ENCODE assay signal across 8 mouse cellular contexts in genomic region chr1:191493476-191494302, GRCm38 (mm10).
DNase-seq lines count a peak whose midpoint lies in the region; ATAC-seq lines count a peak whose summit lies in the region.

No protein-coding gene starts in this region.

- H3K4me3 ChIP-seq in hindbrain, embryonic 13.5 days = no peak overlapping the region
- no peak overlapping the region for H3K4me3 ChIP-seq in neural tube, embryonic 15.5 days (replicated peaks)

- H3K4me1 ChIP-seq in hindbrain, embryonic 13.5 days (replicated peaks) = peaks cover 9% of the 10 kb centered on the region
- H3K4me1 ChIP-seq in neural tube, embryonic 15.5 days = peaks cover 7% of the 10 kb centered on the region

- intact Hi-C loops in gastrocnemius, postnatal 14 days (cut with DNase I; ENCODE audit: low total_unique reads) = no loop called here

- H3K9me3 ChIP-seq in hindbrain, embryonic 13.5 days = no peaks in the 10 kb centered on the region
- H3K9me3 ChIP-seq in neural tube, embryonic 15.5 days (replicated peaks) = no peaks in the 10 kb centered on the region

- no peak overlapping the region for H3K9ac ChIP-seq in hindbrain, embryonic 13.5 days
- H3K9ac ChIP-seq in neural tube, embryonic 15.5 days (replicated peaks) = no peak overlapping the region

- H3K27me3 ChIP-seq in hindbrain, embryonic 13.5 days = 0 out of 2 replicates have a peak, but pooled peaks cover 2% of the 10 kb centered on the region
- no peaks in the 10 kb centered on the region for H3K27me3 ChIP-seq in neural tube, embryonic 15.5 days (replicated peaks)

- no peak overlapping the region for H3K27ac ChIP-seq in hindbrain, embryonic 13.5 days
- no peak overlapping the region for H3K27ac ChIP-seq in neural tube, embryonic 15.5 days (replicated peaks)

- DNase-seq in gastrocnemius, postnatal 14 days = peak; percentile 19
- DNase-seq in gastrocnemius, adult 8-10 months (ENCODE audit: low spot score in 2 of 2) = no peak
- DNase-seq in cerebellum, postnatal 10 days = peak; percentile 52 to 63
- DNase-seq in lung, postnatal 10 days = peak; percentile 63
- DNase-seq in layer of hippocampus, adult 9-10 months (ENCODE audit: low spot score) = no peak

- no peak overlapping the region for H3K4me2 ChIP-seq in hindbrain, embryonic 13.5 days
- no peak overlapping the region for H3K4me2 ChIP-seq in neural tube, embryonic 15.5 days

- H3K36me3 ChIP-seq in hindbrain, embryonic 13.5 days = no peaks in the 10 kb centered on the region
- H3K36me3 ChIP-seq in neural tube, embryonic 15.5 days = no peaks in the 10 kb centered on the region

- ATAC-seq in hematopoietic stem cell, adult 5-6 weeks (replicated peaks in 1 of 2; ENCODE audit: insufficient read depth in 1 of 2, low FRiP score in 2 of 2, low TSS enrichment in 1 of 2, low read depth in 1 of 2, poor library complexity in 2 of 2, severe bottlenecking in 2 of 2) = peak; percentile 19 to 42; a peak in 1 of 4 replicates
- no peak for ATAC-seq in hindbrain, embryonic 13.5 days (ENCODE audit: low FRiP score)
- no peak for ATAC-seq in neural tube, embryonic 15.5 days (ENCODE audit: low FRiP score)

- WGBS in hindbrain, embryonic 13.5 days = 90% methylated on average over 13 of the region's 13 CpGs
- WGBS in neural tube, embryonic 15.5 days = 86% methylated on average over 13 of the region's 13 CpGs

Comparison
In these comparisons a context has a peak if more than half of its experiments do, and no peak if none do; other contexts are left out.
1. DNase-seq: peak in gastrocnemius, postnatal 14 days (single experiment), cerebellum, postnatal 10 days (2 of 2) and lung, postnatal 10 days (single experiment); none in gastrocnemius, adult 8-10 months (0 of 2) and layer of hippocampus, adult 9-10 months (single experiment).
2. ATAC-seq: peak in hematopoietic stem cell, adult 5-6 weeks (2 of 2); none in hindbrain, embryonic 13.5 days (single experiment) and neural tube, embryonic 15.5 days (single experiment).